Comparison of ENCODE assay signal across 22 mouse cellular contexts in genomic region chr6:30666043-30666442, GRCm38 (mm10). TPM values are rescaled to one million over a fixed set of nuclear protein-coding genes. Genes with fewer than 3 reads are reported as not detected.
DNase-seq lines count a peak whose midpoint lies in the region; ATAC-seq lines count a peak whose summit lies in the region.
"Had no signal": no experiment of that assay in that cellular context is flagged by ENCODE, and none has a peak within 500 bp of the region (broad histone marks: within the 10 kb centered on the region; RNA-seq: fewer than 3 reads in every experiment).

No protein-coding gene starts in this region.

- no peak for ATAC-seq in kidney, embryonic 16.5 days (ENCODE audit: low FRiP score, low TSS enrichment)
- ATAC-seq: intestine, embryonic 15.5 days had no signal

- intact Hi-C loops in heart, postnatal 10 days (cut with DNase I), result no loop called here
- intact Hi-C loops in left cerebral cortex, postnatal 14 days (cut with DNase I), result no loop called here

- H3K9me3 ChIP-seq in heart, embryonic 10.5 days, result no peaks in the 10 kb centered on the region
- no peaks in the 10 kb centered on the region for H3K9me3 ChIP-seq in kidney, embryonic 16.5 days (ENCODE audit: low read length)
- H3K9me3 ChIP-seq in limb, embryonic 10.5 days (replicated peaks), result no peaks in the 10 kb centered on the region
- H3K9me3 ChIP-seq: intestine, embryonic 15.5 days; neural tube, embryonic 12.5 days had no signal

- DNase-seq in heart, embryonic 10.5 days (ENCODE audit: low spot score), result no peak
- DNase-seq in heart, postnatal 10 days, result no peak
- DNase-seq in kidney, adult 11 months, result no peak
- DNase-seq in Muller cell, postnatal 12 days (ENCODE audit: inconsistent ontology term), result peak; percentile 58
- DNase-seq in limb, embryonic 10.5 days (ENCODE audit: low spot score), result no peak
- DNase-seq in left cerebral cortex, postnatal 14 days (ENCODE audit: low spot score in 2 of 2), result no peak
- DNase-seq: adrenal gland, adult 8-10 months; cerebellum, postnatal 10 days; gastrocnemius, postnatal 10 days; kidney, postnatal 36 days; layer of hippocampus, adult 9-11 months; liver; lung, postnatal 36 days; spleen, adult 18-20 months; thymus, postnatal 14 days had no signal

- no peaks in the 10 kb centered on the region for H3K27me3 ChIP-seq in heart, embryonic 10.5 days (ENCODE audit: insufficient read depth, poor library complexity, severe bottlenecking)
- H3K27me3 ChIP-seq in kidney, embryonic 16.5 days (ENCODE audit: insufficient read depth, low read length), result no peaks in the 10 kb centered on the region
- H3K27me3 ChIP-seq in limb, embryonic 10.5 days (ENCODE audit: low read depth, poor library complexity, severe bottlenecking), result no peaks in the 10 kb centered on the region
- H3K27me3 ChIP-seq: CH12.LX; intestine, embryonic 15.5 days; neural tube, embryonic 12.5 days had no signal

- WGBS in heart, embryonic 10.5 days, result 56% methylated on average over 6 of the region's 6 CpGs
- WGBS in kidney, embryonic 16.5 days, result 46% methylated on average over 6 of the region's 6 CpGs
- 26% methylated on average over 6 of the region's 6 CpGs for WGBS in limb, embryonic 10.5 days

- peaks cover 29% of the 10 kb centered on the region for H3K4me1 ChIP-seq in heart, embryonic 10.5 days
- H3K4me1 ChIP-seq in kidney, embryonic 16.5 days (ENCODE audit: insufficient read depth, low read length), result peaks cover 8% of the 10 kb centered on the region; the same call in 1 of the 2 replicates
- H3K4me1 ChIP-seq in limb, embryonic 10.5 days, result peaks cover 81% of the 10 kb centered on the region
- H3K4me1 ChIP-seq: intestine, embryonic 15.5 days had no signal

- no peaks in the 10 kb centered on the region for H3K36me3 ChIP-seq in heart, embryonic 10.5 days
- H3K36me3 ChIP-seq in kidney, embryonic 16.5 days (ENCODE audit: insufficient read depth, low read length), result no peaks in the 10 kb centered on the region
- 0 out of 2 replicates have a peak, but pooled peaks cover 4% of the 10 kb centered on the region for H3K36me3 ChIP-seq in limb, embryonic 10.5 days
- H3K36me3 ChIP-seq: intestine, embryonic 15.5 days; neural tube, embryonic 12.5 days had no signal

- H3K4me3 ChIP-seq in heart, embryonic 10.5 days, result no peak overlapping the region
- H3K4me3 ChIP-seq in kidney, embryonic 16.5 days (ENCODE audit: low read length), result no peak overlapping the region
- H3K4me3 ChIP-seq in limb, embryonic 10.5 days, result no peak overlapping the region
- H3K4me3 ChIP-seq: intestine, embryonic 15.5 days; neural tube, embryonic 12.5 days had no signal

- H3K9ac ChIP-seq in kidney, embryonic 16.5 days (replicated peaks; ENCODE audit: low read length), result no peak overlapping the region
- H3K9ac ChIP-seq: intestine, embryonic 15.5 days; neural tube, embryonic 12.5 days had no signal

- H3K4me2 ChIP-seq in kidney, embryonic 16.5 days (replicated peaks; ENCODE audit: low read depth, low read length), result no peak overlapping the region
- H3K4me2 ChIP-seq: intestine, embryonic 15.5 days; neural tube, embryonic 12.5 days had no signal

- peak overlapping the region; percentile 44; the same call in 1 of the 2 replicates for H3K27ac ChIP-seq in heart, embryonic 10.5 days
- H3K27ac ChIP-seq in kidney, embryonic 16.5 days (ENCODE audit: low read length), result peak overlapping the region; percentile 71; the same call in 1 of the 2 replicates
- peak overlapping the region; percentile 88 for H3K27ac ChIP-seq in limb, embryonic 10.5 days
- H3K27ac ChIP-seq: intestine, embryonic 15.5 days; neural tube, embryonic 12.5 days had no signal

RNA-seq across cellular contexts. Expression of gene Cpa1, which starts 27.0 kb away (rescaled TPM):
- 3.9 and 4.3 TPM in 2 replicates for polyA plus RNA-seq in heart, embryonic 10.5 days (2016; fragmentation: Nextera tagmentation; extraction: Ambion mirVana)
- 1 to 10 TPM; 3.2 to 3.4 TPM for total RNA-seq in heart, postnatal 10 days (2021)
- 1.8 and 2.4 TPM in 2 replicates for polyA plus RNA-seq in kidney, embryonic 16.5 days (2015; fragmentation: Nextera tagmentation; extraction: Ambion mirVana)
- polyA plus RNA-seq in limb, embryonic 10.5 days (2016; fragmentation: Nextera tagmentation; extraction: Ambion mirVana), result 0.38 TPM in 2 replicates
- not detected for total RNA-seq in left cerebral cortex, postnatal 14 days (2021)
- total RNA-seq: adrenal gland, adult 8-10 months; CH12.LX; hematopoietic stem cell, adult 5-6 weeks; left cerebral cortex, adult 8-10 months; monocyte, adult 5-6 weeks had no signal

RNA-seq across cellular contexts. Expression of gene Cep41, which starts 27.5 kb away (rescaled TPM):
- 12.5 and 15.3 TPM in 2 replicates for polyA plus RNA-seq in heart, embryonic 10.5 days (2016; fragmentation: Nextera tagmentation; extraction: Ambion mirVana)
- 1 to 10 TPM; 2.3 to 4.1 TPM for total RNA-seq in heart, postnatal 10 days (2021)
- polyA plus RNA-seq in kidney, embryonic 16.5 days (2015; fragmentation: Nextera tagmentation; extraction: Ambion mirVana), result 20.6 and 21.6 TPM in 2 replicates
- polyA plus RNA-seq in limb, embryonic 10.5 days (2016; fragmentation: Nextera tagmentation; extraction: Ambion mirVana), result 28.8 and 33.1 TPM in 2 replicates
- 1 to 10 TPM; 7.2 to 7.4 TPM for total RNA-seq in left cerebral cortex, postnatal 14 days (2021)

RNA-seq across cellular contexts. Expression of gene Cpa5, which starts 55.2 kb away (rescaled TPM):
- 0.97 and 2.1 TPM in 2 replicates for polyA plus RNA-seq in heart, embryonic 10.5 days (2016; fragmentation: Nextera tagmentation; extraction: Ambion mirVana)
- not detected for total RNA-seq in heart, postnatal 10 days (2021)
- 0.64 and 0.66 TPM in 2 replicates for polyA plus RNA-seq in kidney, embryonic 16.5 days (2015; fragmentation: Nextera tagmentation; extraction: Ambion mirVana)
- polyA plus RNA-seq in limb, embryonic 10.5 days (2016; fragmentation: Nextera tagmentation; extraction: Ambion mirVana), result 0.23 and 0.35 TPM in 2 replicates
- total RNA-seq in left cerebral cortex, postnatal 14 days (2021), result not detected
- total RNA-seq: adrenal gland, adult 8-10 months; CH12.LX; hematopoietic stem cell, adult 5-6 weeks; left cerebral cortex, adult 8-10 months; monocyte, adult 5-6 weeks had no signal
- polyA plus RNA-seq: neural tube, embryonic 12.5 days had no signal

RNA-seq across cellular contexts. Expression of gene Mest, which starts 57.3 kb away (rescaled TPM):
- 3,213 and 4,348 TPM in 2 replicates for polyA plus RNA-seq in heart, embryonic 10.5 days (2016; fragmentation: Nextera tagmentation; extraction: Ambion mirVana)
- 100 to 1,000 TPM; 192 to 215 TPM for total RNA-seq in heart, postnatal 10 days (2021)
- polyA plus RNA-seq in kidney, embryonic 16.5 days (2015; fragmentation: Nextera tagmentation; extraction: Ambion mirVana), result 2,098 and 2,228 TPM in 2 replicates
- 3,140 and 3,810 TPM in 2 replicates for polyA plus RNA-seq in limb, embryonic 10.5 days (2016; fragmentation: Nextera tagmentation; extraction: Ambion mirVana)
- total RNA-seq in left cerebral cortex, postnatal 14 days (2021), result 100 to 1,000 TPM; 115 to 130 TPM
